Mouse (Mus musculus): ENCODE results near the gene Ahnak. TPM values are rescaled to one million over a fixed set of nuclear protein-coding genes. Genes with fewer than 3 reads are reported as not detected.
A peak's percentile ranks its signal among the peaks of the same experiment; 100 is the strongest.
"Not testable (repeated sequence)": the region's sequence is repeated elsewhere in the genome, so short reads cannot be mapped to it uniquely, and the experiment has no call there.

The Ahnak gene
- polyA plus RNA-seq, 1 experiment = 84.7 TPM

DNA sequence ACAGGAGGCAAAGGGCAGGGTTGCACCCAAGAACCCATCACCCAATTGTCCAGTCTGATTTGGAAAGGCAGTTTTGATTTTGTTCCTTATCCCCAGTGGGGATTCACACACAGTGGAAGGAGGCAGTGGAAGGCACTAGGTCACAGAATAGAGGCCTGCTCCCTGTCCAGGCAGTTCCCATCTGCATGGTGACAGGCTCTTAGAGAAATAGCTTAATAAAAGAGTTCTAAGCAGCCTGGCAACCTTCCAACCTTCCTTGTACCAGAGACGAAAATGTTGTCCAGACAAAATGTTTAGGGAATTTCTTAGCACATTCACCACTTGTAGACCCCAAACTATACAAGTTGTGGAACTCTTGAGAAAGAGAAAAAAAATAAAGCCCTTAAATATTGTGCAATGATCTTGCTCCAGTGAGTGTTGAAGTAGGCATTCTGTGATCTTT lies 58.9 kb downstream of the Ahnak start:
- H3K4me3 ChIP-seq (replicated peaks; ENCODE audit: extremely low read depth, low read depth, low read length) = no peak overlapping the region
- no peak for TF ChIP-seq CTCF (IDR thresholded peaks at IDR 0.05; ENCODE audit: insufficient read depth, low read length)
- TF ChIP-seq POLR2A (IDR thresholded peaks at IDR 0.05; ENCODE audit: borderline replicate concordance, extremely low read depth, low read depth, low read length) = no peak
- 29% methylated on average over 1 of the region's 1 CpGs for WGBS
- DNase-seq = peak; percentile 43
- peaks cover 11% of the 10 kb centered on the region for H3K4me1 ChIP-seq (ENCODE audit: control insufficient read depth, insufficient read depth, low read length)

GRCm38 (mm10) chr19:9048981-9049687 lies 60.0 kb downstream of the Ahnak start:
- H3K4me3 ChIP-seq (replicated peaks; ENCODE audit: extremely low read depth, low read depth, low read length) = no peak overlapping the region
- DNase-seq = no peak
- 88% methylated on average over 4 of the region's 4 CpGs for WGBS

DNA sequence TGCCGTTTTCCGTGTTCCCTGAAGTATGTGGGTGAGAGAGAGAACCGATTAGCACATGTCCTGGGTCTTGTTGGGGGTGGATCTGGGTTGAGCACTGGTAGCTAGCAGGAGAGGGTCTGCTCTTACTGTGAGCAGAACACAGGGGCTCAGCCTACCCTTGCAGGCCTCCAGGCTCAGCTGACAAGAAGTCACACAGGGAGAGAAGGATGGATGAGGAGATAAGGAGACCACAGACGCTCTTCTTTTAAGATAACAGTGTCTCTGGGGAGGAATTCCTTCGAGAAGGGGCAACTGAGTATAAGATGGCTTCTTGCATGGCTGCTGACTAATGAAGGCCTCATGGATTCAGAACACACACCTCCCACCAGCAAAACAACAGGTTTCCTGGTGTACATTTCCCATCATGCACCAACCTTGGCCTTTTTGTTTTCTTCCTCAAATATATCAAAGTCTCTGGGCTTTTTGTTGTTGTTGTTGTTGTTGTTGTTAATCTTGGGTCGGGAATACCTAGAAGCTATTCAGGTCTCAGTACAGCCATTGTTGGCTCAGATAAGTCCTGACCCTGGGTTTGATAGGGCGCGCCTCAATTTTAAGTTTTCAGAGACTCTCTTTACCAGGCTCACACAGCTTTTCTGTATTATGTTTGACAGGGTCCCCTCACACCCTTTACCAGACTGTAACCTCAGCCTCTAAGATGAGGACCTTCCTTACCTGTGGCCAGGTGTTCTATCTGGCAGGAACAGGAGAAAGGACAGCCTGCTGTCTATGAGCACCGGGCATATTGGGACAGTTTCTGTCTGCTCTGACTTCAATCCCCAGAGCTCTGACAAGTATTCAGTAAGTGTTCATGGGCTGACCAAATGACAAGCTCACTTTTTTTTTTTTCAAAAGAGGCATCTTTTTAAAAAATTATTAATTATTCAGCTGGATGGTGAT lies 61.5 kb downstream of the Ahnak start:
- TF ChIP-seq POLR2A (IDR thresholded peaks at IDR 0.05; ENCODE audit: borderline replicate concordance, extremely low read depth, low read depth, low read length) (no peak), CTCF (IDR thresholded peaks at IDR 0.05; ENCODE audit: insufficient read depth, low read length) (no peak)
- H3K4me3 ChIP-seq (replicated peaks; ENCODE audit: extremely low read depth, low read depth, low read length) = no peak overlapping the region
- no peak for DNase-seq
- 69% methylated on average over 9 of the region's 9 CpGs for WGBS
- peaks cover 11% of the 10 kb centered on the region for H3K4me1 ChIP-seq (ENCODE audit: control insufficient read depth, insufficient read depth, low read length)

More at GRCm38 (mm10) chr19:9048981-9049687, 60.0 kb downstream of the Ahnak start:
- TF ChIP-seq POLR2A (IDR thresholded peaks at IDR 0.05; ENCODE audit: borderline replicate concordance, extremely low read depth, low read depth, low read length) (no peak), CTCF (IDR thresholded peaks at IDR 0.05; ENCODE audit: insufficient read depth, low read length) (no peak)
- H3K4me1 ChIP-seq (ENCODE audit: control insufficient read depth, insufficient read depth, low read length) = peaks cover 11% of the 10 kb centered on the region

DNA sequence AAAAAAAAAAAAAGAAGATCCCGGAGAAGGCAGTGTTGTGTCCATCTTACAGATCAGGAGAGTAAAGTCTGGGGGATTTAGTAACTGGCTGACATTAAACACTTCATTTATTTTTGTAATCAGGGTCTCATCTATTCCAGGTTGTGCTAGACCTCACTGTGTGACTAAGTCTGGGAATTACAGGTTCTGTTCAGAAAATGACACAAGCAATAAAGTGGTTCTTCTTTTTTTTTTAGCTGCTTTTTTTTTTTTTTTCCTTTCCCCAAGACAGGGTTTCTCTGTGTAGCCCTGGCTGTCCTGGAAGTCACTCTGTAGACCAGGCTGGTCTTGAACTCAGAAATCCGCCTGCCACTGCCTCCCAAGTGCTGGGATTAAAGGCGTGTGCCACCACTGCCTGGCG lies 62.9 kb downstream of the Ahnak start:
- DNase-seq; H3K4me3 ChIP-seq (replicated peaks; ENCODE audit: extremely low read depth, low read depth, low read length); H3K4me1 ChIP-seq (ENCODE audit: control insufficient read depth, insufficient read depth, low read length): not testable (repeated sequence)
- WGBS = 89% methylated on average over 4 of the region's 4 CpGs

DNA sequence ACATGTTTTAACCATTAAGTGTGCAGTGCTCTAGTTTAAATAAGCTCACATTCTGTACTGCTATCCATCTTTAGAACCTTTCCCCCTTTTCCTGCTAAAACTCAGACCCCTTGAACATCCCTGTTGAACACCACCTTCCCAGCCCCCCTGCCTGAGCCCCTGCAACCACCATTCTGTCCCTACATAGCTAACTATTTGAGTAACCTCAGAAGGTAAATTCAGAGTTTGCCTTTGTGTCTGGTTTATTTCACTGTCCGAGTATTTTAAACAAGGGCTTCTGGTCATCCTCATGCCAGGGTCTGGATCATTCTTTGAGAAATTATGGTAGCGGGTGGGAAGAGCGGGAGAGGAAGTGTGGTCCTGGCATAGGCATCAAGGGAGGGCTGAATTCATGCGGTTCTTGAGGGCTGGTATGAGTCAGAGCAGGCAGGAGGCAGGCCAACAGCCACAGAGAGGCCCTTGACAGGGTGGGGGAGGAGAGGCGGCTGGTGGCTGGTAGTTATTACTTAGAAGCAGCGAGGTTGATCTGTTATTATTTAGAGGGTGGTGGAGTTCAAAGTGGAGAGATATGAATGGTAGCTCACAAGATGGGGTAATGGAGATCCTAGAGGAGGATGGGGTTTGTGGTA lies 63.8 kb downstream of the Ahnak start:
- peak; percentile 77 for DNase-seq
- TF ChIP-seq POLR2A (IDR thresholded peaks at IDR 0.05; ENCODE audit: borderline replicate concordance, extremely low read depth, low read depth, low read length) = no peak
- TF ChIP-seq CTCF (IDR thresholded peaks at IDR 0.05; ENCODE audit: insufficient read depth, low read length) = no peak
- Histone ChIP-seq H3K4me3 (replicated peaks; ENCODE audit: extremely low read depth, low read depth, low read length) (no peak overlapping the region), H3K4me1 (ENCODE audit: control insufficient read depth, insufficient read depth, low read length) (0 out of 2 replicates have a peak, but pooled peaks cover 2% of the 10 kb centered on the region)
- 14% methylated on average over 6 of the region's 6 CpGs for WGBS

GRCm38 (mm10) chr19:9055153-9055552 lies 66.1 kb downstream of the Ahnak start:
- 20% methylated on average over 2 of the region's 2 CpGs for WGBS
- TF ChIP-seq CTCF (IDR thresholded peaks at IDR 0.05; ENCODE audit: insufficient read depth, low read length) (peak; percentile 37), POLR2A (IDR thresholded peaks at IDR 0.05; ENCODE audit: borderline replicate concordance, extremely low read depth, low read depth, low read length) (no peak)
- Histone ChIP-seq H3K4me1 (ENCODE audit: control insufficient read depth, insufficient read depth, low read length) (0 out of 2 replicates have a peak, but pooled peaks cover 2% of the 10 kb centered on the region), H3K4me3 (replicated peaks; ENCODE audit: extremely low read depth, low read depth, low read length) (no peak overlapping the region)
- DNase-seq = no peak

GRCm38 (mm10) chr19:9055703-9056355 lies 66.7 kb downstream of the Ahnak start:
- WGBS = 66% methylated on average over 4 of the region's 4 CpGs

DNA sequence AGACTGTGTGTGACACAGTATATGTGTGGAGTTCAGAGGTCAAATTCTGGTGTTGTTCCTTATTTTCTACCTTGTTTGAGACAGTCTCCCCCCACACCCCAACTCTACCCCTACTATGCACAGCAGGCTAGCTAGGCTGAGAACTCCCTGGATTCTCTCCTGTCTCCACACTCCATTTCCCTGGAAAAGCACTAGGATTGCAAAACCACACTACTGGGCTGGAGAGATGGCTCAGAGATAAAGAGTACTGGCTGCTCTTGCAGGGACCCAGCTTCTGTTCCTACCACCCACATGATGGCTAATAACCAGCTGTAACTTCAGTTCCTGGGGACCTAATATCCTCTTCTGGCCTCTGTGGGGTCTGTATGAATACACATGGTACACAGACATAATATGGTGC lies 68.6 kb downstream of the Ahnak start:
- no peak for DNase-seq
- peaks cover 2% of the 10 kb centered on the region; the same call in 1 of the 2 replicates for H3K4me1 ChIP-seq (ENCODE audit: control insufficient read depth, insufficient read depth, low read length)
- H3K4me3 ChIP-seq (replicated peaks; ENCODE audit: extremely low read depth, low read depth, low read length) = no peak overlapping the region
- TF ChIP-seq POLR2A (IDR thresholded peaks at IDR 0.05; ENCODE audit: borderline replicate concordance, extremely low read depth, low read depth, low read length) (no peak), CTCF (IDR thresholded peaks at IDR 0.05; ENCODE audit: insufficient read depth, low read length) (no peak)

More at GRCm38 (mm10) chr19:9055703-9056355, 66.7 kb downstream of the Ahnak start:
- Histone ChIP-seq H3K4me3 (replicated peaks; ENCODE audit: extremely low read depth, low read depth, low read length) (no peak overlapping the region), H3K4me1 (ENCODE audit: control insufficient read depth, insufficient read depth, low read length) (0 out of 2 replicates have a peak, but pooled peaks cover 2% of the 10 kb centered on the region)
- no peak for DNase-seq
- no peak for TF ChIP-seq CTCF (IDR thresholded peaks at IDR 0.05; ENCODE audit: insufficient read depth, low read length)
- no peak for TF ChIP-seq POLR2A (IDR thresholded peaks at IDR 0.05; ENCODE audit: borderline replicate concordance, extremely low read depth, low read depth, low read length)

All from lung, adult 2 months (tissue).